Mouse (Mus musculus): ENCODE results near the gene 1700037H04Rik.

DNA sequence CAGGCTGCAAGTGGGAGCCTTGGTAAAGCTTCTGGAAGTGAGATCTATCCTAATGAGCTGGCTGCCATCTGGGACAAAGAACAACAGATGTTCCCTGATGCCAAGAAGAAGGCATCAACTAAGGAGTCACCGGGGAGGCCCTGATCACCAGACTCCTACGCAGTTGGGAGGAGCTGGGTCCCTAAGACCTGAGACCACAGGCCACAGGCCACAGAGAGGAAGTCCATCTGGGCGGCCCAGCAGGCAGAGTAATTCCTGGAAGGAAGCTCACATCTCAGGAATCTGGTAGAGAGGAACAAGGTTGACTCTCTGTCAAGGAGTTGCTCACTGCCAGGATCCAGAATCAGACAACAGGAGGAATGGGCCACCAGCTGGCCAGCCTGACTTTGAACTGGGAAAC lies 35.7 kb downstream of the 1700037H04Rik start:
- TF ChIP-seq CTCF (IDR thresholded peaks at IDR 0.05; ENCODE audit: low read depth) (no peak), EP300 (IDR thresholded peaks at IDR 0.05; ENCODE audit: low read depth) (no peak)

All from liver, postnatal 0 days (tissue).